Mouse (Mus musculus) liver, postnatal 0 days (tissue): Measurements from ENCODE around the gene Ndufaf2.

Experiments
- CTCF ChIP-seq: sonication (generic); IDR thresholded peaks from 2 replicates; pipeline ENCODE4 v1.5.1; 2016; ENCODE audit warnings: antibody characterized with exemption, low read depth
- EP300 ChIP-seq: IDR thresholded peaks from 2 replicates; pipeline ENCODE4 v1.6.1; 2016; ENCODE audit warnings: antibody characterized with exemption, low read depth, mild to moderate bottlenecking

DNA sequence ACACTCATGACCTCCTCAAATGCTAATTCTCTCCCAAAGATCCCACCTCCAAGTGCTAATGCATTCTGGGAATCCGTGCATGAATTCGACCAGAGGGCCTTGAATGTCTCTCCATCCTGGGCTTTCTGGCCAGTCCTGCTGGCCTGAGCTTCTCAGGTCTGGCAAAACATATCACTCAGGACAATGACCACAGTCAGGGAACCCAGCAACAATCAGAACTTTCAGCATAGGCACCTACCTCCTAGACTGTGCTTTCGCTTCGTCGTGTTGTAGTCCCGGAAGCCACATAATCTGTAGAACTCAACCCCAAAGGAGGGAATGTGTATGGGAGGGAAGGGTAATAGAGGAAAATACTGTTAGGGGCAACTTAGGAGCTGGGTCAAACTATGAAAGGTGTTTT, 179.0 kb downstream of the Ndufaf2 start:
- TF ChIP-seq CTCF, result no peak
- TF ChIP-seq EP300, result no peak
